Mouse (Mus musculus) frontal cortex, postnatal 10 days (tissue): Measurements from ENCODE around the gene Cyp2c54.
"Not testable (repeated sequence)": the region's sequence is repeated elsewhere in the genome, so short reads cannot be mapped to it uniquely, and the experiment has no call there.

Experiments used
- DNase-seq, 2 experiments: peaks; one replicate each; pipeline ENCODE4 v3.0.0; 2022; ENCODE audit warnings: low spot score in 2 of 2, mixed read lengths in 1 of 2

Gene Cyp2c54

DNA sequence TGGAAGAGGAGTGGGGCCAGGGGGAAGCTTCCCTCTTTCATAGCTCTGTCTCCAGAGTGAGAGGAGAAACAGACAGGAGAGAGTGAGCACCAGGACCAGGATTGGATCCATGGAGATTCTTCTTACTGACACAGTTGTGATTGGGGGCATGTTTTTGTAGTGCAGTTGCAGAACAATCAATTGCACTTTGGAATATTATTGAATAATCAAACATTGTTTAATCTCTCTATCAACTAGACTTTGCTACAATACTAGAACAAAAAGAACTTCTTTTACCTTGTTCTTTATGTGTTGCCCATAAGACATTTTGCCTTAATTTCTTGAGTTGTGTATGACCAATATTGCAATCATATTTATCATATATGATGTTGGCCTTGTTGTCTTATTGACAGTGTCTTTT lies at the start of gene Cyp2c54:
Gene Cyp2c54 (minus strand): TSS at position 127 of the 400 bp plus-strand sequence.
- DNase-seq, result no peak

DNA sequence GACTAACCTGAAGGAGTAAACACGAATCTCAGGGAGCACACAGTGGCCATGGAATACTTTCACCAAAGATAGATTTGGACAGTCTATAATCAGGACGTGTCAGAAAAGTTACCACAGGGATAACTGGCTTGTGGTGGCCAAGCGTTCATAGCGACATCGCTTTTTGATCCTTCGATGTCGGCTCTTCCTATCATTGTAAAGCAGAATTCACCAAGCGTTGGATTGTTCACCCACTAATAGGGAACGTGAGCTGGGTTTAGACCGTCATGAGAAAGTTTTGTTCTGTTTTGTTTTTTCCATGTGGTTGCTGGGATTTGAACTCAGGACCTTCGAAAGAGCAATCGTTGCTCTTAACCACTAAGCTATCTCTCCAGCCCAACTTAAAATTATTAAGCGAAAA lies 46.0 kb upstream of the Cyp2c54 start:
- not testable (repeated sequence) for DNase-seq

DNA sequence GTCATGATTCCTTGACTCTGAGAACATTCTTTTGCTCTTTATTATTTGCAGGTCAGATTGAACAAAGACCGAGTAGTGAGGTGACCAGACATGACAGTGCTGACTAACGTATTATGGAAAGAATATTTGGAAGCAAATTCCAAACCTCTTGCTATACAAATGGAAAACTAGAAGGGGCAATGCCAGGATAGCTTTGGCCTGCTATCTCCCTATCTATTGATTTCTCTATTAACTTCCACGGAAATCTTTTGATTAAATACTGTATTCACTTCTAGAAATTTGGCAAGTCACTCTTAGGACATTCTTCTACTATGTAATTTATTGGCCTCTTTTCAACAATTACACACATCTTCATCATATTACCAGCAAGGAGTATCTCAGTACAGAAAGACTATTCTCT lies 17.5 kb upstream of the Cyp2c54 start:
- no peak for DNase-seq

DNA sequence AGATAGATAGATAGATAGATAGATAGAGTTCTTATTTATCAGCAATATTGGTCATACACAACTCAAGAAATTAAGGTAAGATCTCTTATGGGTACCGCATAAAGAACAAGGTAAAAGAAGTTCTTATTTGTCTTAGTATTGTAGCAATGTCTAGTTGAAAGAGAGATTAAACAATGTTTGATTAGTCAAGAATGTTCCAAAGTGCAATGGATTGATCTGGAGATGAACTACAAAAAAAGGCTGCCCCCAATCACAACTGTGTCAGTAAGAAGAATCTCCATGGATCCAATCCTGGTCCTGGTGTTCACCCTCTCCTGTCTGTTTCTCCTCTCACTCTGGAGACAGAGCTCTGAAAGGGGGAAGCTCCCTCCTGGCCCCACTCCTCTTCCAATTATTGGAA lies 15.8 kb upstream of the Cyp2c54 start, which contains the start of gene Cyp2c50:
Gene Cyp2c50 (plus strand): TSS at position 268 of the 400 bp plus-strand sequence.
- not testable (repeated sequence) for DNase-seq

DNA sequence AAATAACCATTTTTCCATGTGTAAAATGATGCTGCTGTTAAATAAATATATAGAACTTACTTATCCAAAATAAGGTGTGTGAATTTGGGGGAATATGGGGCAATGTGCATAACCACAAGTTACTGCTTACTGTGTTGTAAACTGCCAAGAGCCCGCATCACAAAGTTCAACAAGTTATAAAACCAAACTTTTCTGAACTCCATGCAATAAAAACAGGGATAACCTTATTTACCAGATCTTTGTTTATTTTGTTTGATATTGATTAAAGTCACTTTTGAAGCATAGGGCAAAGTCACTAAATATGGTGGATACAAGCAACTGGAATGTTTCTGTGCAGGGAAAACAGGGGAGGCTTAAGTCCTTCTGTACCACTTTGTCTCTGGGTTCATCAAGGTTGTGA lies 14.8 kb upstream of the Cyp2c54 start:
- no peak for DNase-seq

DNA sequence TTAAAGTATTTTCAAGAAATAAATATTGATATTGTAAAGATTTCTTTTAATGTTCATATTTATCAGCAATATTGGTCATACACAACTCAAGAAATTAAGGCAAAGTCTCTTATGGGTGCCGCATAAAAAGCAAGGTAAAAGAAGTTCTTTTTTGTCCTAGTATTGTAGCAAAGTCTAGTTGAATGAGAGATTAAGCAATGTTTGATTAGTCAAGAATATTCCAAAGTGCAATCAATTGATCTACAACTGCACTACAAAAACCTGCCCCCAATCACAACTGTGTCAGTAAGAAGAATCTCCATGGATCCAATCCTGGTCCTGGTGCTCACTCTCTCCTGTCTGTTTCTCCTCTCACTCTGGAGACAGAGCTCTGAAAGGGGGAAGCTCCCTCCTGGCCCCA lies 81.5 kb downstream of the Cyp2c54 start, which contains the start of gene Cyp2c37:
Gene Cyp2c37 (plus strand): TSS at position 285 of the 400 bp plus-strand sequence.
- DNase-seq, result not testable (repeated sequence)

DNA sequence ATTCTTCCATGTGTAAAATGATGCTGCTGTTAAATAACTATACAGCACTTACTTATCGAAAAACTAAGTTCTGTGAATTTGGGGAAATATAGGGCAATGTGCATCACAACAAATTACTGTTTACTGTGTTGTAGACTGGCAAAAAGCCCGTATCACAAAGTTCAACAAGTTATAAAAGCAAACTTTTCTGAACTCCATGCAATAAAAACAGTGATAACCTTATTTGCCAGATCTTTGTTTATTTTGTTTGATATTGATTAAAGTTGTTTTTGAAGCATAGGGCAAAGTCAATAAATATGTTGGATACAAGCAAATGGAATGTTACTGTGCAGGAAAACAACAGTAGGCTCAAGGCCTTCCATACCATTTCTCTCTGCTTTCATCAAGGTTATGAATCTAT lies 84.2 kb downstream of the Cyp2c54 start:
- no peak for DNase-seq
